17 mouse cellular contexts compared by ENCODE assay signal in genomic region chr13:103870786-103871185, GRCm38 (mm10). TPM values are rescaled to one million over a fixed set of nuclear protein-coding genes. Genes with fewer than 3 reads are reported as not detected.
A peak's percentile ranks its signal among the peaks of the same experiment; 100 is the strongest.
DNase-seq lines count a peak whose midpoint lies in the region; ATAC-seq and TF ChIP-seq lines count a peak whose summit lies in the region.
"Had no signal": no experiment of that assay in that cellular context is flagged by ENCODE, and none has a peak within 500 bp of the region (broad histone marks: within the 10 kb centered on the region; RNA-seq: fewer than 3 reads in every experiment).

No protein-coding gene starts in this region.

- no peak overlapping the region for H3K27ac ChIP-seq in kidney, embryonic 15.5 days
- H3K27ac ChIP-seq in lung, embryonic 14.5 days (ENCODE audit: low read depth) = no peak overlapping the region
- H3K27ac ChIP-seq: embryonic facial prominence, embryonic 10.5 days; forebrain, embryonic 15.5 days; heart, adult 2 months; hindbrain, embryonic 12.5 days; limb, embryonic 12.5 days; stomach, postnatal 0 days had no signal

- H3K27me3 ChIP-seq in kidney, embryonic 15.5 days = no peaks in the 10 kb centered on the region
- no peaks in the 10 kb centered on the region for H3K27me3 ChIP-seq in lung, embryonic 14.5 days (ENCODE audit: insufficient read depth, low read length)
- H3K27me3 ChIP-seq: forebrain, embryonic 15.5 days; hindbrain, embryonic 12.5 days; limb, embryonic 12.5 days had no signal

- H3K4me2 ChIP-seq in kidney, embryonic 15.5 days = no peak overlapping the region
- H3K4me2 ChIP-seq in lung, embryonic 14.5 days = no peak overlapping the region
- H3K4me2 ChIP-seq: forebrain, embryonic 15.5 days; hindbrain, embryonic 12.5 days; limb, embryonic 12.5 days had no signal

- WGBS in kidney, embryonic 15.5 days = 80% methylated on average over 3 of the region's 3 CpGs
- WGBS in lung, embryonic 14.5 days = 59% methylated on average over 3 of the region's 3 CpGs

- peak; percentile 33 to 39 for DNase-seq in kidney, postnatal 25 days
- DNase-seq in 416B (ENCODE audit: low read depth) = peak; percentile 64
- peak; percentile 79 for DNase-seq in adrenal gland, adult 2 months
- peak; percentile 37 for DNase-seq in lung, embryonic 14.5 days
- no peak for DNase-seq in thymus, postnatal 36 days
- no peak for DNase-seq in right cerebral cortex, postnatal 14 days
- no peak for DNase-seq in right cerebral cortex, postnatal 25 days
- DNase-seq: cerebellum, postnatal 25 days; heart, adult 2 months; kidney, adult 9 months had no signal

- H3K4me1 ChIP-seq in kidney, embryonic 15.5 days = no peaks in the 10 kb centered on the region
- H3K4me1 ChIP-seq in lung, embryonic 14.5 days (ENCODE audit: insufficient read depth) = no peaks in the 10 kb centered on the region
- H3K4me1 ChIP-seq: embryonic facial prominence, embryonic 10.5 days; forebrain, embryonic 15.5 days; hindbrain, embryonic 12.5 days; limb, embryonic 12.5 days had no signal

- no peak for TF ChIP-seq CTCF in lung, embryonic 14.5 days (IDR thresholded peaks at IDR 0.05; ENCODE audit: low read depth)

- ATAC-seq in kidney, embryonic 15.5 days (replicated peaks; ENCODE audit: low FRiP score) = no peak
- no peak for ATAC-seq in lung, embryonic 14.5 days (ENCODE audit: insufficient read depth)
- ATAC-seq: forebrain, embryonic 15.5 days; inflammation-experienced regulatory T-cells, adult 6 months had no signal

- H3K4me3 ChIP-seq in kidney, embryonic 15.5 days (replicated peaks) = no peak overlapping the region
- H3K4me3 ChIP-seq in lung, embryonic 14.5 days (ENCODE audit: low read depth, low read length) = no peak overlapping the region
- H3K4me3 ChIP-seq: embryonic facial prominence, embryonic 10.5 days; forebrain, embryonic 15.5 days; heart, adult 2 months; hindbrain, embryonic 12.5 days; limb, embryonic 12.5 days had no signal

- no peak overlapping the region for H3K9ac ChIP-seq in kidney, embryonic 15.5 days
- H3K9ac ChIP-seq in lung, embryonic 14.5 days = no peak overlapping the region
- H3K9ac ChIP-seq: forebrain, embryonic 15.5 days; hindbrain, embryonic 12.5 days; limb, embryonic 12.5 days had no signal

- H3K36me3 ChIP-seq in kidney, embryonic 15.5 days = peaks cover 8% of the 10 kb centered on the region
- peaks cover 11% of the 10 kb centered on the region; the same call in 1 of the 2 replicates for H3K36me3 ChIP-seq in lung, embryonic 14.5 days (ENCODE audit: insufficient read depth)

- no peaks in the 10 kb centered on the region for H3K9me3 ChIP-seq in kidney, embryonic 15.5 days (replicated peaks)
- H3K9me3 ChIP-seq in lung, embryonic 14.5 days (ENCODE audit: low read depth, low read length) = no peaks in the 10 kb centered on the region
- H3K9me3 ChIP-seq: embryonic facial prominence, embryonic 10.5 days; forebrain, embryonic 15.5 days; hindbrain, embryonic 12.5 days; limb, embryonic 12.5 days had no signal

RNA-seq across cellular contexts. Expression of gene Erbin, which starts 49.5 kb away (rescaled TPM):
- polyA plus RNA-seq in kidney, embryonic 15.5 days (2015; fragmentation: Nextera tagmentation; extraction: Ambion mirVana) = 17.9 and 19.4 TPM in 2 replicates
- 10 to 100 TPM; 88.6 to 88.9 TPM for total RNA-seq in adrenal gland, adult 2 months (2021)
- 4.3 and 5.8 TPM in 2 replicates for polyA plus RNA-seq in adrenal gland, adult 2 months (2012; rRNA removed)
- polyA plus RNA-seq in lung, embryonic 14.5 days (2014; fragmentation: Nextera tagmentation; extraction: Ambion mirVana) = 30.7 and 32.5 TPM in 2 replicates

Comparison
In these comparisons a context has a peak if more than half of its experiments do, and no peak if none do; other contexts are left out.
1. DNase-seq: peak in kidney, postnatal 25 days (2 of 2), 416B (single experiment), adrenal gland, adult 2 months (single experiment) and lung, embryonic 14.5 days (single experiment); none in thymus, postnatal 36 days (0 of 2), right cerebral cortex, postnatal 14 days (single experiment) and right cerebral cortex, postnatal 25 days (single experiment).